9 mouse cellular contexts compared by ENCODE assay signal in genomic region chr17:86802351-86802985, GRCm38 (mm10). TPM values are rescaled to one million over a fixed set of nuclear protein-coding genes. Genes with fewer than 3 reads are reported as not detected.
A peak's percentile ranks its signal among the peaks of the same experiment; 100 is the strongest.
DNase-seq lines count a peak whose midpoint lies in the region; ATAC-seq lines count a peak whose summit lies in the region.
"Had no signal": no experiment of that assay in that cellular context is flagged by ENCODE, and none has a peak within 500 bp of the region (broad histone marks: within the 10 kb centered on the region; RNA-seq: fewer than 3 reads in every experiment).

No protein-coding gene starts in this region.

- H3K4me2 ChIP-seq in kidney, embryonic 16.5 days (replicated peaks; ENCODE audit: low read depth, low read length), result no peak overlapping the region; the same call in 1 of the 2 replicates
- no peak overlapping the region for H3K4me2 ChIP-seq in stomach, embryonic 15.5 days

- H3K9me3 ChIP-seq in kidney, embryonic 16.5 days (ENCODE audit: low read length), result no peaks in the 10 kb centered on the region
- H3K9me3 ChIP-seq in stomach, embryonic 15.5 days, result no peaks in the 10 kb centered on the region

- no peaks in the 10 kb centered on the region for H3K27me3 ChIP-seq in kidney, embryonic 16.5 days (ENCODE audit: insufficient read depth, low read length)
- H3K27me3 ChIP-seq in stomach, embryonic 15.5 days (replicated peaks), result no peaks in the 10 kb centered on the region

- no peaks in the 10 kb centered on the region for H3K36me3 ChIP-seq in kidney, embryonic 16.5 days (ENCODE audit: insufficient read depth, low read length)
- no peaks in the 10 kb centered on the region for H3K36me3 ChIP-seq in stomach, embryonic 15.5 days

- H3K4me3 ChIP-seq in kidney, embryonic 16.5 days (ENCODE audit: low read length), result no peak overlapping the region
- H3K4me3 ChIP-seq in stomach, embryonic 15.5 days (replicated peaks), result no peak overlapping the region
- H3K4me3 ChIP-seq: erythroblast, embryonic 14.5 days had no signal

- DNase-seq in adrenal gland, adult (ENCODE audit: inconsistent age in 2 of 2, low spot score in 1 of 2), result peak; percentile 70 to 79
- no peak for DNase-seq in adrenal gland, adult 18-20 months (ENCODE audit: low spot score in 2 of 2)
- DNase-seq in CD4-positive helper T cell, adult 2 months (ENCODE audit: low read depth, low spot score), result peak; percentile 29
- peak; percentile 99 for DNase-seq in heart, adult 11 months
- no peak for DNase-seq in frontal cortex, adult 2 months (ENCODE audit: extremely low spot score in 1 of 2, low spot score in 1 of 2)
- DNase-seq in right cerebral cortex, adult 18-20 months, result no peak

- 0 out of 2 replicates have a peak overlapping the region, but pooled peaks have one; percentile 11 for H3K9ac ChIP-seq in kidney, embryonic 16.5 days (replicated peaks; ENCODE audit: low read length)
- no peak overlapping the region for H3K9ac ChIP-seq in stomach, embryonic 15.5 days

- peak overlapping the region; percentile 80 for H3K27ac ChIP-seq in kidney, embryonic 16.5 days (ENCODE audit: low read length)
- peak overlapping the region; percentile 33; the same call in 1 of the 2 replicates for H3K27ac ChIP-seq in stomach, embryonic 15.5 days

- 57% methylated on average over 9 of the region's 9 CpGs for WGBS in kidney, embryonic 16.5 days
- 56% methylated on average over 9 of the region's 9 CpGs for WGBS in stomach, embryonic 15.5 days

- ATAC-seq in kidney, embryonic 16.5 days (ENCODE audit: low FRiP score, low TSS enrichment), result 0 out of 2 replicates have a peak, but pooled peaks have one; percentile 13
- no peak for ATAC-seq in stomach, embryonic 15.5 days (ENCODE audit: insufficient read depth, low FRiP score, low read depth)

- peaks cover 30% of the 10 kb centered on the region for H3K4me1 ChIP-seq in kidney, embryonic 16.5 days (ENCODE audit: insufficient read depth, low read length)
- H3K4me1 ChIP-seq in stomach, embryonic 15.5 days, result peaks cover 9% of the 10 kb centered on the region; the same call in 1 of the 2 replicates

RNA-seq across cellular contexts. Expression of gene Epas1, which starts 49.0 kb away (rescaled TPM):
- 100 to 1,000 TPM; 176 to 200 TPM for total RNA-seq in adrenal gland, adult 18-20 months (2021)
- 10.0 and 12.3 TPM in 2 replicates for polyA plus RNA-seq in kidney, embryonic 16.5 days (2015; fragmentation: Nextera tagmentation; extraction: Ambion mirVana)
- 4.2 and 5.1 TPM in 2 replicates for polyA plus RNA-seq in stomach, embryonic 15.5 days (2015; fragmentation: Nextera tagmentation; extraction: Ambion mirVana)
- 80.9 and 93.8 TPM in 2 replicates for polyA plus RNA-seq in frontal cortex, adult 2 months (2012; rRNA removed)

Comparison
In these comparisons a context has a peak if more than half of its experiments do, and no peak if none do; other contexts are left out.
1. DNase-seq: peak in adrenal gland, adult (2 of 2), CD4-positive helper T cell, adult 2 months (single experiment) and heart, adult 11 months (single experiment); none in adrenal gland, adult 18-20 months (0 of 2), frontal cortex, adult 2 months (0 of 2) and right cerebral cortex, adult 18-20 months (single experiment).